Mouse (Mus musculus): ENCODE results near the gene Rnase2b. TPM values are rescaled to one million over a fixed set of nuclear protein-coding genes. Genes with fewer than 3 reads are reported as not detected.

The Rnase2b gene
- polyA plus RNA-seq, 1 experiment from 2014 or later = not detected

- ATAC-seq (ENCODE audit: low read depth) = no peak
- H3K27me3 ChIP-seq (ENCODE audit: control insufficient read depth, insufficient read depth, low read depth, low read length) = no peaks in the 10 kb centered on the region
- no peaks in the 10 kb centered on the region for H3K9me3 ChIP-seq (ENCODE audit: control insufficient read depth, low read length)
- H3K4me2 ChIP-seq (ENCODE audit: low read depth, low read length) = no peak overlapping the region
- H3K27ac ChIP-seq (ENCODE audit: low read length) = no peak overlapping the region
- no peak overlapping the region for H3K4me3 ChIP-seq (ENCODE audit: low read length)
- 86% methylated on average over 2 of the region's 2 CpGs for WGBS
- H3K36me3 ChIP-seq (ENCODE audit: control insufficient read depth, insufficient read depth, low read length) = no peaks in the 10 kb centered on the region
- H3K9ac ChIP-seq (ENCODE audit: low read length) = no peak overlapping the region
- H3K4me1 ChIP-seq (replicated peaks; ENCODE audit: control insufficient read depth, insufficient read depth, low read length) = no peaks in the 10 kb centered on the region
Measured at GRCm38 (mm10) chr14:51200466-51200865, 38.4 kb downstream of the Rnase2b start.

DNA sequence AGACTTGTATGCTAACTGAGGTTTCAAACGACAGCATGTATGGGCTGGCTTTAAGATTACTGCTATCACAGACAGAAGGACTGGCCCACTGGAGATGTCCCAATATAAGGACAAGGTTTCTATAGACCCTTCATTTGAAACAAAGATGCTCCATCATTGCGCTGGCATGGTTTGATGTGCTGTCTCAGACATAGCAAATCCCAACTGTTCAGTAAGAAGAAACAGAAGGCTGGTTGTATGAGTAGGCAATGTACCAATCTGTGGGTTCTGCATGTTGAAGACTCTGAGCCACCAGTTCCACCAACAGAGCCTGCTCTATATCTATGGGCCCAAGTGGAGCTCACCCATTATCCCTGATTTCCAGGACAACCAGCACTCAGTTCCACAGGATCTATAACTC, 41.1 kb downstream of the Rnase2b start, which contains the start of gene Ear14:
Gene Ear14, plus strand, starts transcription at position 277 of the 400 bp plus-strand sequence.
- H3K9me3 ChIP-seq (ENCODE audit: control insufficient read depth, low read length) = no peaks in the 10 kb centered on the region
- no peaks in the 10 kb centered on the region for H3K4me1 ChIP-seq (replicated peaks; ENCODE audit: control insufficient read depth, insufficient read depth, low read length)
- no peaks in the 10 kb centered on the region for H3K36me3 ChIP-seq (ENCODE audit: control insufficient read depth, insufficient read depth, low read length)
- no peak within 1 kb of the TSS for H3K4me2 ChIP-seq (ENCODE audit: low read depth, low read length)
- no peak within 1 kb of the TSS for H3K27ac ChIP-seq (ENCODE audit: low read length)
- H3K4me3 ChIP-seq (ENCODE audit: low read length) = no peak within 1 kb of the TSS
- H3K27me3 ChIP-seq (ENCODE audit: control insufficient read depth, insufficient read depth, low read depth, low read length) = no peaks in the 10 kb centered on the region
- no peak within 1 kb of the TSS for H3K9ac ChIP-seq (ENCODE audit: low read length)
- 87% methylated on average over 2 of the region's 2 CpGs for WGBS
- no peak for ATAC-seq (ENCODE audit: low read depth)

Other genes starting within 250 kb of the Rnase2b start
- gene Osgep, start 237.4 kb upstream of the Rnase2b start, polyA plus RNA-seq (2015; fragmentation: Nextera tagmentation; extraction: Ambion mirVana) = 153 and 171 TPM in 2 replicates
- 171 and 177 TPM in 2 replicates for gene Apex1, start 237.3 kb upstream of the Rnase2b start, polyA plus RNA-seq (2015; fragmentation: Nextera tagmentation; extraction: Ambion mirVana)
- gene Pip4p1, start 231.4 kb upstream of the Rnase2b start, polyA plus RNA-seq (2015; fragmentation: Nextera tagmentation; extraction: Ambion mirVana) = 47.1 and 48.4 TPM in 2 replicates
- 68.8 and 73.1 TPM in 2 replicates for gene Pnp, start 231.2 kb upstream of the Rnase2b start, polyA plus RNA-seq (2015; fragmentation: Nextera tagmentation; extraction: Ambion mirVana)
- not detected in 2 replicates for gene Gm49342, start 217.7 kb upstream of the Rnase2b start, polyA plus RNA-seq (2015; fragmentation: Nextera tagmentation; extraction: Ambion mirVana)
- gene Pnp2, start 206.3 kb upstream of the Rnase2b start, polyA plus RNA-seq (2015; fragmentation: Nextera tagmentation; extraction: Ambion mirVana) = 0.46 and 0.88 TPM in 2 replicates
- 0.26 and 0.31 TPM in 2 replicates for gene Rnase10, start 154.5 kb upstream of the Rnase2b start, polyA plus RNA-seq (2015; fragmentation: Nextera tagmentation; extraction: Ambion mirVana)
- not detected in 2 replicates for gene Rnase9, start 120.4 kb upstream of the Rnase2b start, polyA plus RNA-seq (2015; fragmentation: Nextera tagmentation; extraction: Ambion mirVana)
- not detected in 2 replicates for gene Rnase11, start 112.1 kb upstream of the Rnase2b start, polyA plus RNA-seq (2015; fragmentation: Nextera tagmentation; extraction: Ambion mirVana)
- 0.34 TPM in 1 of 2 replicates, not detected in the other for gene Rnase12, start 104.6 kb upstream of the Rnase2b start, polyA plus RNA-seq (2015; fragmentation: Nextera tagmentation; extraction: Ambion mirVana)
- not detected in 2 replicates for gene Olfr750, start 87.8 kb upstream of the Rnase2b start, polyA plus RNA-seq (2015; fragmentation: Nextera tagmentation; extraction: Ambion mirVana)
- 42.2 and 50.8 TPM in 2 replicates for gene Rnase4, start 71.2 kb upstream of the Rnase2b start, polyA plus RNA-seq (2015; fragmentation: Nextera tagmentation; extraction: Ambion mirVana)
- gene Ang, start 71.1 kb upstream of the Rnase2b start, polyA plus RNA-seq (2015; fragmentation: Nextera tagmentation; extraction: Ambion mirVana) = 6.3 and 8.7 TPM in 2 replicates
- not detected in 2 replicates for gene Eddm3b, start 47.8 kb upstream of the Rnase2b start, polyA plus RNA-seq (2015; fragmentation: Nextera tagmentation; extraction: Ambion mirVana)
- 0.69 and 0.97 TPM in 2 replicates for gene Rnase6, start 38.4 kb upstream of the Rnase2b start, polyA plus RNA-seq (2015; fragmentation: Nextera tagmentation; extraction: Ambion mirVana)
- gene Rnase1, start 15.5 kb upstream of the Rnase2b start, polyA plus RNA-seq (2015; fragmentation: Nextera tagmentation; extraction: Ambion mirVana) = 0.50 and 0.51 TPM in 2 replicates
- not detected in 2 replicates for gene Ang2, start 36.9 kb downstream of the Rnase2b start, polyA plus RNA-seq (2015; fragmentation: Nextera tagmentation; extraction: Ambion mirVana)
- not detected in 2 replicates for gene Ear14, start 41.1 kb downstream of the Rnase2b start, polyA plus RNA-seq (2015; fragmentation: Nextera tagmentation; extraction: Ambion mirVana)
- gene Rnase2a, start 93.9 kb downstream of the Rnase2b start, polyA plus RNA-seq (2015; fragmentation: Nextera tagmentation; extraction: Ambion mirVana) = not detected in 2 replicates
- gene Gm7247, start 199.5 kb downstream of the Rnase2b start, polyA plus RNA-seq (2015; fragmentation: Nextera tagmentation; extraction: Ambion mirVana) = not detected in 2 replicates
- not detected in 2 replicates for gene Vmn2r88, start 248.6 kb downstream of the Rnase2b start, polyA plus RNA-seq (2015; fragmentation: Nextera tagmentation; extraction: Ambion mirVana)

All from lung, embryonic 16.5 days (tissue).